Mouse (Mus musculus) hindbrain, embryonic 14.5 days (tissue): ENCODE measurements around the gene Rsph14. TPM values are rescaled to one million over a fixed set of nuclear protein-coding genes. Genes with fewer than 3 reads are reported as not detected.

ENCODE experiments used
- ATAC-seq: fragments of 200-750 bp; cut with Nextera tagmentation; 2 replicates; pipeline ENCODE4 v1.8.0; 2017; ENCODE audit warnings: moderate number of reproducible peaks, mild to moderate bottlenecking, moderate TSS enrichment, moderate library complexity; ENCODE audit not compliant: low FRiP score
- DNase-seq: peaks from one replicate; pipeline ENCODE4 v3.0.0-alpha.2; 2015; ENCODE audit warnings: low spot score
- H3K27ac ChIP-seq: fragments of 300-500 bp; sonication (generic); 2 replicates; pipeline ENCODE4 v1.5.1; 2014; ENCODE audit warnings: mild to moderate bottlenecking, moderate library complexity
- H3K27me3 ChIP-seq: fragments of 300-500 bp; sonication (generic); 2 replicates; pipeline ENCODE4 v1.6.1; 2014; ENCODE audit warnings: mild to moderate bottlenecking, low read length, mixed read lengths; ENCODE audit not compliant: control insufficient read depth, insufficient read depth
- H3K36me3 ChIP-seq: fragments of 300-500 bp; sonication (generic); replicated peaks from 2 replicates; pipeline ENCODE4 v1.6.1; 2014; ENCODE audit not compliant: control insufficient read depth, insufficient read depth
- H3K4me1 ChIP-seq: fragments of 300-500 bp; sonication (generic); replicated peaks from 2 replicates; pipeline ENCODE4 v1.6.1; 2014; ENCODE audit warnings: antibody characterized with exemption, low read length, mixed read lengths; ENCODE audit not compliant: control insufficient read depth, insufficient read depth
- H3K4me2 ChIP-seq: fragments of 300-500 bp; sonication (generic); replicated peaks from 2 replicates; pipeline ENCODE4 v1.6.1; 2014; ENCODE audit warnings: mild to moderate bottlenecking, moderate library complexity
- H3K4me3 ChIP-seq: fragments of 300-500 bp; sonication (generic); replicated peaks from 2 replicates; pipeline ENCODE4 v1.5.1; 2014; ENCODE audit warnings: mild to moderate bottlenecking, low read length
- H3K9ac ChIP-seq: fragments of 300-500 bp; sonication (generic); 2 replicates; pipeline ENCODE4 v1.6.1; 2014
- H3K9me3 ChIP-seq: fragments of 300-500 bp; sonication (generic); 2 replicates; pipeline ENCODE4 v1.6.1; 2016; ENCODE audit warnings: low read length; ENCODE audit not compliant: control insufficient read depth
- WGBS: fragments of 180-500 bp; shearing (Covaris S2); extraction: QIAGEN DNeasy Blood & Tissue Kit; methylation state at CpG from one replicate; pipeline ENCODE4 v1.1.7; 2014; 5-methylcytosine and 5-hydroxymethylcytosine counted together
- polyA plus RNA-seq: library from polyadenylated mRNA; unstranded; fragments of >200 nt; fragmentation: Nextera tagmentation; extraction: Ambion mirVana; gene quantifications from 2 replicates; pipeline ENCODE4 v1.2.1, GENCODE M21; 2014

The Rsph14 gene
- polyA plus RNA-seq, 1 experiment from 2014 or later, result 0.50 TPM

DNA sequence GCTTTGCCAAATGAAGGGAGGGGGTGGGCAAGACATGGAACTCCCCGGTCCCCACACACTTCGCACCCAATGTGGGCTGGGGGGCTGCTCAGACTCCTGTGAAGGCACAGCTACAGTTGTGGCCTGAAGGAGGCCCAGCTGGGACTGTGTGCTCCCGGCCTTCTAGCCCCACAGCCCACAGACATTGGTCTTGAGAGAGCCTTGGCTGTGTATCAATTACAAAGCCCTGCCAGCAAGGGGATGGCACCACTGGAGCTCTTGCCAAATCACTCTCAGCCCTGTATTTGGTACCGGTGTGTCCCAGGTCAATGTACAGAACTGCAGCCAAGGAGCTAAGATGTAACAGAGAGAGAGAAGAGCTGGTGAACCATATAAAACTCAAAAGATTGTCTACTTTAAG is 15.9 kb downstream of the Rsph14 start:
- Histone ChIP-seq H3K4me3 (no peak overlapping the region), H3K27me3 (no peaks in the 10 kb centered on the region), H3K9me3 (no peaks in the 10 kb centered on the region), H3K27ac (no peak overlapping the region), H3K36me3 (peaks cover 6% of the 10 kb centered on the region), H3K4me2 (no peak overlapping the region), H3K4me1 (no peaks in the 10 kb centered on the region), H3K9ac (no peak overlapping the region)
- ATAC-seq (no peak; the same call in 1 of the 2 replicates), DNase-seq (no peak)
- WGBS, result 60% methylated on average over 4 of the region's 4 CpGs

GRCm38 (mm10) chr10:75015465-75015864 is 16.9 kb downstream of the Rsph14 start:
- H3K27me3 ChIP-seq, result no peaks in the 10 kb centered on the region
- WGBS, result 62% methylated on average over 14 of the region's 14 CpGs
- H3K27ac ChIP-seq, result no peak overlapping the region
- DNase-seq (no peak), ATAC-seq (no peak)
- no peak overlapping the region for H3K9ac ChIP-seq
- no peak overlapping the region for H3K4me3 ChIP-seq
- no peak overlapping the region for H3K4me2 ChIP-seq
- peaks cover 8% of the 10 kb centered on the region; the same call in 1 of the 2 replicates for H3K4me1 ChIP-seq
- H3K9me3 ChIP-seq, result no peaks in the 10 kb centered on the region
- H3K36me3 ChIP-seq, result peaks cover 6% of the 10 kb centered on the region

- H3K4me3 ChIP-seq, result no peak overlapping the region
- H3K4me2 ChIP-seq, result no peak overlapping the region
- no peaks in the 10 kb centered on the region for H3K9me3 ChIP-seq
- WGBS, result 81% methylated on average over 15 of the region's 15 CpGs
- H3K36me3 ChIP-seq, result peaks cover 6% of the 10 kb centered on the region
- no peak overlapping the region for H3K9ac ChIP-seq
- no peaks in the 10 kb centered on the region for H3K27me3 ChIP-seq
- no peak for ATAC-seq
- peaks cover 26% of the 10 kb centered on the region for H3K4me1 ChIP-seq
- 0 out of 2 replicates have a peak overlapping the region, but pooled peaks have one; percentile 20 for H3K27ac ChIP-seq
- no peak for DNase-seq
Measured at GRCm38 (mm10) chr10:75010704-75011103, 21.7 kb downstream of the Rsph14 start.

DNA sequence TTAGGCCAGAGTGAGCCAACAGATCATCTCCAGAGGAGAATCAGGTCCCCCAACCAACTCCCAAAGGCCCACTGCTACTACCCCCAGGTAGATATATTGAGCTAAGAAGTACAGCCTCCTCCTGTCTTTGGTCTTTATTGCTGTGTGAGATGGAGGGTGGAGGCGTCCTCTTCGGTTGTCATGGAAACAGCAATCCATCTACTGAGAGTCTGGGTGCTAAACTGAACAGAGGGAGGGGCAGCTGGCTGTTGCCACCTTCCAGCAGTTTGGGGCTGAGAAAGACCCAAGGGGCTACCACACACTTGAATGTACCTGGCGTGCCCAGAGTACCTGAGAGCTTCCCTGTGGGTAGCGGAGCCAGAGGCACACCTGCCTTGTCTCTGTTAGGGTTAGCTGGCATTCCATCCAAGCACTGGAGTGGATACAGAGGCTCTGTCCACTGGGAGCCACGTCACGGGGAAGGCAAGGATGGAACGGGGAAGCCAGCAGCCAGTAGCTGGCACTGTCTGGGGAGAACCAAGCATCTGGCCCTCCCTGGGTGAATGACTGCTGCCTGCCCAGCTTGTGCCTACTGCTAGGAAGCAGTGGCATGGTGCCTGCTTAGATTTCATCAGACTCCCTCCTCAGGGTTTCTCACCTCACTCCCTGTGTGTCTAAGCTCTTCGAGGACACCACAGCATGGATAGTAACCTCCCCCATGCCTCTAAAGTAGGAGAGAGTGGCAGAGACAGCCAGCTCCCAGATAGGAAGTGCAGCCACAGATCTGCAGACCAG is 25.3 kb downstream of the Rsph14 start:
- ATAC-seq, result no peak
- no peak for DNase-seq

GRCm38 (mm10) chr10:75004067-75004466 is 28.3 kb downstream of the Rsph14 start:
- Histone ChIP-seq H3K27me3 (no peaks in the 10 kb centered on the region), H3K4me1 (peaks cover 27% of the 10 kb centered on the region), H3K4me3 (no peak overlapping the region), H3K9ac (no peak overlapping the region), H3K9me3 (no peaks in the 10 kb centered on the region), H3K4me2 (no peak overlapping the region), H3K36me3 (no peaks in the 10 kb centered on the region), H3K27ac (no peak overlapping the region)
- ATAC-seq (no peak), DNase-seq (no peak)
- WGBS, result 90% methylated on average over 3 of the region's 3 CpGs

More for the DNA sequence above, 25.3 kb downstream of the Rsph14 start:
- Histone ChIP-seq H3K27me3 (no peaks in the 10 kb centered on the region), H3K27ac (no peak overlapping the region), H3K4me2 (no peak overlapping the region), H3K4me3 (no peak overlapping the region), H3K9ac (no peak overlapping the region), H3K9me3 (no peaks in the 10 kb centered on the region), H3K4me1 (peaks cover 26% of the 10 kb centered on the region), H3K36me3 (no peaks in the 10 kb centered on the region)
- 51% methylated on average over 8 of the region's 8 CpGs for WGBS

DNA sequence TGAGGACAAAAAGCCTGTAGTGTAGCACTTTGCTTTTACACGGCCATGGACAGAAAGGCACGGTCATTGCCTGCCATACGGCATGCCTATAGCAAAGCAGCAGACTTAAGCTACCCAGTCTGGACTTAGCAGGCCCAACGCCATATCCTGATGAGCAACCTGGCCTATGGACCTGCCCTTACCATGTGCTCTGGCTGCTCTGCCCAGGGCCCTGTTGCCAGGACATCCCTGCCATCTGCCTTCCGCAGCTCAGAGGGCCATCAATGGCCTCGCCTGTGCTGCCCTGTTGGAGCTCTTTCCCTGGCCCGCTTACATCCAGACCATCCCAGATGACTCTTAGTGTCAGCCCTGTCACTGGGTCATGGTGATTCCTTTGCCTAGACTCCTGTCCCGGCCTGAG is 31.0 kb downstream of the Rsph14 start:
- Histone ChIP-seq H3K4me3 (no peak overlapping the region), H3K27ac (no peak overlapping the region), H3K4me2 (no peak overlapping the region), H3K9ac (no peak overlapping the region), H3K27me3 (no peaks in the 10 kb centered on the region), H3K9me3 (no peaks in the 10 kb centered on the region), H3K36me3 (no peaks in the 10 kb centered on the region; the same call in 1 of the 2 replicates), H3K4me1 (peaks cover 13% of the 10 kb centered on the region)
- ATAC-seq, result no peak
- DNase-seq, result no peak
- WGBS, result 93% methylated on average over 8 of the region's 8 CpGs

- DNase-seq (peak; percentile 50), ATAC-seq (peak; percentile 39)
- Histone ChIP-seq H3K36me3 (peaks cover 25% of the 10 kb centered on the region), H3K9me3 (no peaks in the 10 kb centered on the region), H3K4me2 (peak overlapping the region; percentile 49), H3K4me1 (peaks cover 38% of the 10 kb centered on the region), H3K27ac (peak overlapping the region; percentile 63), H3K27me3 (no peaks in the 10 kb centered on the region), H3K4me3 (no peak overlapping the region; the same call in 1 of the 2 replicates), H3K9ac (peak overlapping the region; percentile 47)
- 3% methylated on average over 12 of the region's 17 CpGs for WGBS
Measured at GRCm38 (mm10) chr10:74995377-74995776, 37.0 kb downstream of the Rsph14 start.

DNA sequence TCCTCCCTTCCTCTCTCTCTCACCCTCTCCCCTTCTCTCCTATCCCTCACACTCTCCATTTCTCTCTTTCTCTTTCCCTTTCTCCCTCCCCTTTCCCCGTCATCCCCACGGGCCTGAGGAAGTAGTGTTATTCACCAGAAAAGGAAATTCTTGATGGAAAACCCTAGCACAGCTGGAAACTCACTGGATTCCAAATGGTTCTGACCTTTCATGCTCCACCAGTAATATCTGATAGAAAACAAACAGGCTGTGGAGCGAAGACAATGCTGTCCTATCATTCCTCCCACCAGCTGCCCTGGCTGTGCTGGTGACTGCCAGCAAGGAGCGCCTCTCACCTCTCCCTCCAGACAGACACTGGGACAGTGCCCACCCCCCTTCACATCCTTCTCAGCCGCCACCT is 37.5 kb downstream of the Rsph14 start:
- no peak overlapping the region for H3K9ac ChIP-seq
- ATAC-seq, result peak; percentile 14; the same call in 1 of the 2 replicates

DNA sequence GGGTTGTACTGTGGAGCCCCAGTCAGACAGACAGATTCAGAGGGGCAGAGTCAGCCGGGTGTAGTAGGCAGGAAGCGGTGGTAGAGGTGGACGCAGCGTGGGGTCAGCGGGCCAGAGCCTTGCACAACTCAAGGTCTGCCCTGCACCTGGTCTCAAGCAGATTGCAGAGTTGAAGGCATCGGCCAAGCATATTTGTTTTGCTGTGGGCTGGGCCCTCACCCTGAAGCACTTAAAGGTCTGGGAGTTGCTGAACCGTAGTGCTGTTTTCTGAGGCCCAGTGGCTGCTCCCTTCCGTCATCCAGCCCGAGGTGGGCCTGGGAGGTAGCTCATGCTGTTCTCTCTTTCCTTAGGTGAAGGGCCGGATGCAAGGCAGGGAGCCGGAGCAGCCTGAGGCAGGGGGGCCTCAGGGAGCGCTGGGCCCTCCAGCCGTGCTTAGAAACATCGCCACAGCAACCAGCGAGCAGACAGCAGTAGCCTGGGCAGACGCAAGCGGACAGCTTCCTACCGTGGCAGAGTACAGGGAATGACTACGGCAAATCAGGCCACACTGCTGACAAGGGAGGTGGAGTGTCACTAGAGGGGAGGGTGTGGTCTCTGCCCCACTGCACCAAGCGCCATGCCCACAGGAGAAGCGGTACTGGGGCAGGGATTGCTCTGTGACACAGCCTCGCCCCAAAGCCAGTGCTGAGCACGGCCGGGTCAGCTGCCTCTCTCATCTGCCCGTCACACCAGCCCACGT is 41.6 kb downstream of the Rsph14 start:
- no peaks in the 10 kb centered on the region for H3K9me3 ChIP-seq
- 39% methylated on average over 26 of the region's 26 CpGs for WGBS
- H3K4me2 ChIP-seq, result no peak overlapping the region
- H3K36me3 ChIP-seq, result peaks cover 30% of the 10 kb centered on the region
- H3K4me1 ChIP-seq, result peaks cover 22% of the 10 kb centered on the region
- no peak for DNase-seq
- H3K27me3 ChIP-seq, result no peaks in the 10 kb centered on the region
- ATAC-seq, result no peak
- H3K4me3 ChIP-seq, result no peak overlapping the region
- H3K27ac ChIP-seq, result no peak overlapping the region
- H3K9ac ChIP-seq, result peak overlapping the region; percentile 17; the same call in 1 of the 2 replicates

More for the DNA sequence above, 37.5 kb downstream of the Rsph14 start:
- Histone ChIP-seq H3K36me3 (peaks cover 25% of the 10 kb centered on the region), H3K4me1 (peaks cover 37% of the 10 kb centered on the region), H3K4me2 (peak overlapping the region; percentile 49; the same call in 1 of the 2 replicates), H3K4me3 (no peak overlapping the region), H3K27ac (peak overlapping the region; percentile 61; the same call in 1 of the 2 replicates), H3K9me3 (no peaks in the 10 kb centered on the region), H3K27me3 (no peaks in the 10 kb centered on the region)
- WGBS, result 8% methylated on average over 5 of the region's 5 CpGs
- DNase-seq, result no peak
